In the genomic region with DNA sequence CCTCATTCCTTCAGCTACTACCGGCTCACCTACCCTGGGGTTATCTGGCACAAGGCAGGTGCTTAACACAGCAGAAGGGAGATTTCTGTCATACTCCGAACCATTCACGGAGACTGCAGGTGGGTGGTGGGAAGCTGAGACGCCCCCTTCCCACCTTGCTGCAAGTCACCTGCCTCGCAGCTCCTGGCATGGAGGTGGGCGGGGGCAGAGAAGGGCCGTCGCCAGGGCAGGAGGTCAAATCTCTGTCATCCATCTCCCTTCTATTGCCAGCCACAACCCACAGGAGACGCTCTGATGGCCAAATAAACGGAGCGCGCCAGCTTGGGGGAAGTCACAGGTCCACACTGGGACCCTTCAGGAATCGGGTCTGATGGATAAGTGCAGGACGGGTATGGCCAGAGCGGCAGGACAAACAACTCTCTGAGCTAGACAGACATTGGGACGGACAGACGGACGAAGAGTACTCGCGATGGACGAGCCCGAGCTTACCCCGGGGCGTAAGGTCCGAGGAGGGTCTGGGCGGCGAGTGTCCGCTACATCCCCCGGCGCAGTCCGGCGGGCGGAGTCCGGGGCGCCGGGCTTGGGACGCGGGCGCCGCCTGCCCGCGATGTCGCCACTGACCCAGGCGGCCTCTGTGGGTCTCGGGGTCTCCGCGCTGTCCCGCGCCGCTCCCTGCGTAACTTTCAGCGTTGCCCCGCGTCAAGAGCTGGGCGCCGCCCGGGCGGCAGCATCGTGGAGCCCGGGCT, we compare ENCODE assay signal across 9 mouse cellular contexts. TPM values are rescaled to one million over a fixed set of nuclear protein-coding genes. Genes with fewer than 3 reads are reported as not detected.
DNase-seq lines count a peak whose midpoint lies in the region; ATAC-seq and TF ChIP-seq lines count a peak whose summit lies in the region.
"Had no signal": no experiment of that assay in that cellular context is flagged by ENCODE, and none has a peak within 500 bp of the region (broad histone marks: within the 10 kb centered on the region; RNA-seq: fewer than 3 reads in every experiment).

Kcnj4 (minus strand) TSS at position 535 of the 746 bp plus-strand sequence.

- TF ChIP-seq POLR2A in limb, embryonic 14.5 days (IDR thresholded peaks at IDR 0.05; ENCODE audit: borderline replicate concordance, extremely low read depth, insufficient read depth, insufficient read length), result no peak

- no peak for TF ChIP-seq CTCF in E14TG2a.4 (conservative IDR thresholded peaks at IDR 0.05; ENCODE audit: low read length)
- TF ChIP-seq CTCF in stomach, postnatal 0 days (IDR thresholded peaks at IDR 0.05; ENCODE audit: low read depth), result no peak

- H3K9ac ChIP-seq in heart, embryonic 11.5 days (ENCODE audit: low read depth, low read length), result peak within 1 kb of the TSS; percentile 70
- H3K9ac ChIP-seq in forebrain, embryonic 15.5 days (replicated peaks), result peak within 1 kb of the TSS; percentile 46
- peak within 1 kb of the TSS; percentile 61 for H3K9ac ChIP-seq in limb, embryonic 14.5 days (ENCODE audit: low read depth, low read length, severe bottlenecking)
- H3K9ac ChIP-seq in stomach, postnatal 0 days (ENCODE audit: low read length), result peak within 1 kb of the TSS; percentile 54

- H3K27me3 ChIP-seq in heart, embryonic 11.5 days (ENCODE audit: control insufficient read depth, insufficient read depth, low read length), result peaks cover 86% of the 10 kb centered on the region
- H3K27me3 ChIP-seq in E14TG2a.4 (ENCODE audit: insufficient read depth, low read length), result peaks cover 92% of the 10 kb centered on the region
- H3K27me3 ChIP-seq in forebrain, embryonic 15.5 days, result peaks cover 44% of the 10 kb centered on the region
- peaks cover 75% of the 10 kb centered on the region for H3K27me3 ChIP-seq in limb, embryonic 14.5 days (ENCODE audit: control insufficient read depth, insufficient read depth, low read length)
- peaks cover 18% of the 10 kb centered on the region for H3K27me3 ChIP-seq in stomach, postnatal 0 days (ENCODE audit: control insufficient read depth, insufficient read depth, low read length)

- WGBS in heart, embryonic 11.5 days (ENCODE audit: insufficient replicate concordance), result 1% methylated on average over 57 of the region's 60 CpGs
- under 1% methylated on average over 60 of the region's 60 CpGs for WGBS in forebrain, embryonic 15.5 days
- 2% methylated on average over 37 of the region's 60 CpGs for WGBS in limb, embryonic 14.5 days
- whole genome bisulfite sequencing in stomach, postnatal 0 days, result 2% methylated on average over 47 of the region's 60 CpGs

- DNase-seq in heart, adult 8-10 months (ENCODE audit: low spot score), result no peak
- DNase-seq in limb, embryonic 14.5 days (ENCODE audit: low spot score), result no peak
- DNase-seq in stomach, postnatal 0 days (ENCODE audit: low spot score), result no peak
- no peak for DNase-seq in adrenal gland, adult 2 months
- no peak for DNase-seq in retina, postnatal 1 day

- no peaks in the 10 kb centered on the region for H3K9me3 ChIP-seq in heart, embryonic 11.5 days (replicated peaks; ENCODE audit: control insufficient read depth, low read length)
- H3K9me3 ChIP-seq in E14TG2a.4 (ENCODE audit: low read length), result peaks cover 8% of the 10 kb centered on the region; the same call in 1 of the 2 replicates
- H3K9me3 ChIP-seq in forebrain, embryonic 15.5 days, result no peaks in the 10 kb centered on the region
- H3K9me3 ChIP-seq in limb, embryonic 14.5 days (ENCODE audit: control insufficient read depth, low read length), result no peaks in the 10 kb centered on the region
- no peaks in the 10 kb centered on the region for H3K9me3 ChIP-seq in stomach, postnatal 0 days (ENCODE audit: control insufficient read depth, low read length)

- TF ChIP-seq EP300 in stomach, postnatal 0 days (optimal IDR thresholded peaks at IDR 0.05), result no peak

- peak within 1 kb of the TSS; percentile 99 for H3K4me2 ChIP-seq in heart, embryonic 11.5 days
- peak within 1 kb of the TSS; percentile 100 for H3K4me2 ChIP-seq in forebrain, embryonic 15.5 days (replicated peaks)
- H3K4me2 ChIP-seq in limb, embryonic 14.5 days (replicated peaks; ENCODE audit: low read depth, low read length, severe bottlenecking), result peak within 1 kb of the TSS; percentile 100
- H3K4me2 ChIP-seq in stomach, postnatal 0 days (replicated peaks; ENCODE audit: low read depth), result peak within 1 kb of the TSS; percentile 100

- no peak for ATAC-seq in heart, embryonic 11.5 days (replicated peaks; ENCODE audit: insufficient number of reproducible peaks, low FRiP score, low TSS enrichment)
- ATAC-seq in forebrain, embryonic 15.5 days (replicated peaks), result 0 out of 2 replicates have a peak, but pooled peaks have one; percentile 7
- 0 out of 2 replicates have a peak, but pooled peaks have one; percentile 16 for ATAC-seq in limb, embryonic 14.5 days (ENCODE audit: low FRiP score, low read depth)
- ATAC-seq in stomach, postnatal 0 days (ENCODE audit: low FRiP score, low TSS enrichment), result 0 out of 2 replicates have a peak, but pooled peaks have one; percentile 2

- H3K4me1 ChIP-seq in heart, embryonic 11.5 days (ENCODE audit: control insufficient read depth, insufficient read depth, low read length), result peaks cover 23% of the 10 kb centered on the region
- H3K4me1 ChIP-seq in E14TG2a.4 (replicated peaks; ENCODE audit: low read depth, low read length), result peaks cover 54% of the 10 kb centered on the region
- H3K4me1 ChIP-seq in forebrain, embryonic 15.5 days, result peaks cover 34% of the 10 kb centered on the region
- peaks cover 9% of the 10 kb centered on the region for H3K4me1 ChIP-seq in limb, embryonic 14.5 days (ENCODE audit: control insufficient read depth, insufficient read depth, low read length)
- H3K4me1 ChIP-seq in stomach, postnatal 0 days (replicated peaks; ENCODE audit: control insufficient read depth, insufficient read depth), result peaks cover 3% of the 10 kb centered on the region; the same call in 1 of the 2 replicates

- peak within 1 kb of the TSS; percentile 56 for H3K4me3 ChIP-seq in heart, embryonic 11.5 days (ENCODE audit: low read depth, low read length)
- H3K4me3 ChIP-seq in E14TG2a.4 (replicated peaks; ENCODE audit: low read length), result peak within 1 kb of the TSS; percentile 82
- H3K4me3 ChIP-seq in forebrain, embryonic 15.5 days, result peak within 1 kb of the TSS; percentile 51
- H3K4me3 ChIP-seq in limb, embryonic 14.5 days (replicated peaks; ENCODE audit: low read length), result peak within 1 kb of the TSS; percentile 49
- peak within 1 kb of the TSS; percentile 54 for H3K4me3 ChIP-seq in stomach, postnatal 0 days (ENCODE audit: low read depth, low read length)

- no peaks in the 10 kb centered on the region for H3K36me3 ChIP-seq in heart, embryonic 11.5 days (ENCODE audit: control insufficient read depth, insufficient read depth, low read length)
- no peaks in the 10 kb centered on the region for H3K36me3 ChIP-seq in E14TG2a.4 (ENCODE audit: insufficient read depth, low read length)
- no peaks in the 10 kb centered on the region for H3K36me3 ChIP-seq in forebrain, embryonic 15.5 days
- H3K36me3 ChIP-seq in limb, embryonic 14.5 days (ENCODE audit: control insufficient read depth, insufficient read depth, low read length), result no peaks in the 10 kb centered on the region
- no peaks in the 10 kb centered on the region for H3K36me3 ChIP-seq in stomach, postnatal 0 days (ENCODE audit: control insufficient read depth, insufficient read depth, low read length)

- no peak within 1 kb of the TSS for H3K27ac ChIP-seq in heart, embryonic 11.5 days (ENCODE audit: low read depth, low read length)
- no peak within 1 kb of the TSS for H3K27ac ChIP-seq in forebrain, embryonic 15.5 days (replicated peaks)
- H3K27ac ChIP-seq in limb, embryonic 14.5 days (replicated peaks; ENCODE audit: low read depth, low read length), result no peak within 1 kb of the TSS
- no peak within 1 kb of the TSS for H3K27ac ChIP-seq in stomach, postnatal 0 days (replicated peaks)

RNA-seq across cellular contexts. Expression of gene Kcnj4, which starts in this region (rescaled TPM):
- polyA plus RNA-seq in heart, embryonic 11.5 days (2014; fragmentation: Nextera tagmentation; extraction: Ambion mirVana), result 0.20 TPM in 1 of 2 replicates, not detected in the other
- total RNA-seq in heart, adult 8-10 months (2022), result 1 to 10 TPM in 3 of 4 experiments, under 1 TPM in 1; 0.92 to 1.6 (median 1.4) TPM
- 0.20 and 0.33 TPM in 2 replicates for polyA plus RNA-seq in forebrain, embryonic 15.5 days (2015; fragmentation: Nextera tagmentation; extraction: Ambion mirVana)
- polyA plus RNA-seq in limb, embryonic 14.5 days (2012; rRNA removed), result 0.36 and 0.43 TPM in 2 replicates
- 0.08 TPM in 1 of 2 replicates, not detected in the other for polyA plus RNA-seq in limb, embryonic 14.5 days (2014; fragmentation: Nextera tagmentation; extraction: Ambion mirVana)
- not detected in 2 replicates for polyA plus RNA-seq in stomach, postnatal 0 days (2015; fragmentation: Nextera tagmentation; extraction: Ambion mirVana)
- total RNA-seq in adrenal gland, adult 2 months (2021), result 1 to 10 TPM in 1 of 2 experiments, under 1 TPM in 1; 0.20 to 6.3 TPM
- 0.36 and 3.8 TPM in 2 replicates for polyA plus RNA-seq in adrenal gland, adult 2 months (2012; rRNA removed)
- total RNA-seq: CH12.LX had no signal

Comparison
In these comparisons a context has a peak if more than half of its experiments do, and no peak if none do; other contexts are left out.
1. Peak in ATAC-seq, H3K4me3 ChIP-seq, H3K9ac ChIP-seq and H3K4me2 ChIP-seq in forebrain, embryonic 15.5 days; RNA of the gene not detected or under 1 TPM.
2. Peak in ATAC-seq, H3K4me3 ChIP-seq, H3K9ac ChIP-seq and H3K4me2 ChIP-seq in limb, embryonic 14.5 days; RNA of the gene not detected or under 1 TPM.
3. Peak in ATAC-seq, H3K4me3 ChIP-seq, H3K9ac ChIP-seq and H3K4me2 ChIP-seq in stomach, postnatal 0 days; RNA of the gene not detected or under 1 TPM.